Mouse (Mus musculus) cerebellum, postnatal 10 days (tissue): ENCODE data around the gene Olfr1248.
"Not testable (repeated sequence)": the region's sequence is repeated elsewhere in the genome, so short reads cannot be mapped to it uniquely, and the experiment has no call there.

Source experiments
- DNase-seq, 2 experiments: peaks; one replicate each; pipeline ENCODE4 v3.0.0; 2021; ENCODE audit warnings: mixed read lengths in 2 of 2

Gene Olfr1248

GRCm38 (mm10) chr2:89618145-89618544 lies at the start of gene Olfr1248:
Gene Olfr1248, minus strand, starts transcription at chr2:89618245.
- DNase-seq, result not testable (repeated sequence)

GRCm38 (mm10) chr2:89661367-89661766 lies 43.3 kb upstream of the Olfr1248 start, which contains the start of gene Olfr1250:
Gene Olfr1250, minus strand, starts transcription at chr2:89661467.
- no peak for DNase-seq

DNA sequence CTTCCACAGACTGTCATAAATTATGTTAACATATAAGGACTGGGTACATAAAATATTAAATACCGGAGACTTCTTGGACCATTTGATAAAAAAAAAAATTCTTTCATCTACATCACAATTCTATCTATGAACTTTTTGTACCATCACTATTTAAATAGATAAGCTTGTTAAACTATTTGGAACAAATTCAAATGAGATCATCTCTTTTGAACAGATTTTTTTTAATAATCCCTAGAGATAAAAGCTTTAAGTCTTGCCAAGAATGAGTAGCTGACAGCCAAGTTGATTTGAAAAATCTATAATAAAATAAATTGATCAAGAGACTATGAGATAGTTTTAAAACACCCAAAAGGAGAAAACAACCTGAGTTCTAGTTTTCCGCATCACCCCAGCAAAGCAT lies 16.8 kb upstream of the Olfr1248 start, which contains the start of gene Olfr1249:
Gene Olfr1249, minus strand, starts transcription at position 101 of the 400 bp plus-strand sequence.
- no peak for DNase-seq

DNA sequence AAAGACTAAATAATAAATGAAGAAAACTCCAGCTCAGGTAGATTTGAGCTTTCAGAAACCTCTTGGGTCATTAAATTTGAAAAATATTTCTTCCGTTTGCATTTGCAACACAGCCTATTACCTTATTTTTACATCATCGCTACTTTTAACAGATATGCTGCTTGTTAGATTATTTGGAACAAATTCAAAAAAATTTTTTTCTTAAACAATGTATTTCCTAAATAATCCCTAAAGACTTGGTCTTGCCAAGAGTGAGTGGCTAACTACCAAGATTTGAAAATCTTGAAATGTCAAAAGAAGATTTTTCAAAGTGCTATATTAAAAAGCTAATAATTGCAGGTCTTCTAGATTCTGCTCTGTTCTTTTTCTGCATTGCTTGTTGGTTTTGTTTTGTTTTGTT lies 4.0 kb downstream of the Olfr1248 start, which contains the start of gene Olfr1247:
Gene Olfr1247, minus strand, starts transcription at position 101 of the 400 bp plus-strand sequence.
- DNase-seq, result no peak

DNA sequence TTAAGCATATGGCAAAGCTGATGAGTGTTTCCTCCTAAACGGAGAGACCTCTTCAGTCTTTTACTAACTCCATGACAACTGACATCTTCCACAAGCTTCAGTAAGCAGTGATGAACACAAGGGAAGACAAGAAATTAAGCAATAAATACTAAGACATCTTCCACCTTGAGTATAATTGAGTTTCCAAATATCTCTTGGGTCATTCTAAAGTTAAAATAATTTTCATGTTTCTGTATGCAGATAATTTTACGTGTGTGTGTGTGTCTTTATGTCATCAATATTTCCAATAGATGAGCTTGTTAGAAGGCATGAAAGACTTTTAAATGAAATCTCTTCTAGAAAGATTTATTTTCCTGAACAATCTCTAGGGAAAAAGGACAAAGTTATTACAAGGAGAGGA lies 25.0 kb downstream of the Olfr1248 start, which contains the start of gene Olfr1246:
Gene Olfr1246, minus strand, starts transcription at position 101 of the 400 bp plus-strand sequence.
- DNase-seq, result no peak

DNA sequence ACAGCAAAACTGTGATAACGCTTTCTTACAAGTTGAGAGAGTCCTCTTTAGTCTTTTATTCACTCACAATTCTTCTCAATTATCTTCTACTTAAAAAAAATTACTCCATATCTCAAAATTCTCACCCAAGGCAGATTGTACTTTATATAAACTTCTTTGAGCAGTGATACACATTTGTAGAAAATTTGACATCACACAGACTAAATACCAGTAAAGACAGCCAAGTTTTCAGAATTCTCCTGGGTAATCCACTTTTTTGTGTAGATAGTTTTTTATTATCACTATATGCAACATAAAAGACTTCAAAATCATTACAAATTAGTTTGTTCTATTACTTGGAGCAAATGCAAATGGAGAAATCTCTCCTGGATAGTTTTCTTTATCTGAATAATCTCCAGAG lies 39.7 kb downstream of the Olfr1248 start, which contains the start of gene Olfr1245:
Gene Olfr1245, minus strand, starts transcription at position 101 of the 400 bp plus-strand sequence.
- no peak for DNase-seq
